Mouse (Mus musculus) hindbrain, postnatal 0 days (tissue): Measurements from ENCODE around the gene Shc2. TPM values are rescaled to one million over a fixed set of nuclear protein-coding genes. Genes with fewer than 3 reads are reported as not detected.

Experiments
- ATAC-seq: fragments of 200-750 bp; cut with Nextera tagmentation; 2 replicates; pipeline ENCODE4 v1.8.0; 2017; ENCODE audit warnings: mild to moderate bottlenecking, moderate TSS enrichment, moderate library complexity
- DNase-seq: peaks from one replicate; pipeline ENCODE4 v3.0.0-alpha.2; 2015; ENCODE audit warnings: low spot score
- H3K27ac ChIP-seq: fragments of 300-500 bp; sonication (generic); 2 replicates; pipeline ENCODE4 v1.5.1; 2014; ENCODE audit warnings: mild to moderate bottlenecking
- H3K27me3 ChIP-seq: fragments of 300-500 bp; sonication (generic); 2 replicates; pipeline ENCODE4 v1.6.1; 2014; ENCODE audit warnings: low read length, mixed read lengths; ENCODE audit not compliant: insufficient read depth
- H3K36me3 ChIP-seq: fragments of 300-500 bp; sonication (generic); 2 replicates; pipeline ENCODE4 v1.6.1; 2014; ENCODE audit warnings: low read length, mixed read lengths; ENCODE audit not compliant: insufficient read depth
- H3K4me1 ChIP-seq: fragments of 300-500 bp; sonication (generic); 2 replicates; pipeline ENCODE4 v1.6.1; 2014; ENCODE audit warnings: antibody characterized with exemption, low read length, mixed read lengths; ENCODE audit not compliant: insufficient read depth
- H3K4me2 ChIP-seq: fragments of 300-500 bp; sonication (generic); 2 replicates; pipeline ENCODE4 v1.6.1; 2014; ENCODE audit warnings: low read depth, mild to moderate bottlenecking, low read length, moderate library complexity, mixed read lengths
- H3K4me3 ChIP-seq: fragments of 300-500 bp; sonication (generic); 2 replicates; pipeline ENCODE4 v1.5.1; 2014; ENCODE audit warnings: low read length
- H3K9ac ChIP-seq: fragments of 300-500 bp; sonication (generic); replicated peaks from 2 replicates; pipeline ENCODE4 v1.6.1; 2014; ENCODE audit warnings: mild to moderate bottlenecking, low read length, moderate library complexity, mixed read lengths
- H3K9me3 ChIP-seq: fragments of 300-500 bp; sonication (generic); 2 replicates; pipeline ENCODE4 v1.6.1; 2016; ENCODE audit warnings: low read length, mixed read lengths
- CTCF ChIP-seq: IDR thresholded peaks from 2 replicates; pipeline ENCODE4 v1.5.1; 2016; ENCODE audit warnings: antibody characterized with exemption, control low read depth, low read depth
- WGBS: fragments of 180-500 bp; shearing (Covaris S2); extraction: QIAGEN DNeasy Blood & Tissue Kit; methylation state at CpG from one replicate; pipeline ENCODE4 v1.1.7; 2014; 5-methylcytosine and 5-hydroxymethylcytosine counted together
- polyA plus RNA-seq: library from polyadenylated mRNA; unstranded; fragments of >200 nt; fragmentation: Nextera tagmentation; extraction: Ambion mirVana; gene quantifications from 2 replicates; pipeline ENCODE4 v1.2.1, GENCODE M21; 2015
- total RNA-seq: library from RNA; depleted of rRNA; stranded (reverse); fragments of >200 nt; gene quantifications from 2 replicates; pipeline ENCODE4 v1.2.3, GENCODE M21; 2014

The Shc2 gene
- total and polyA plus RNA-seq, 2 experiments from 2014 or later: 21.3 to 66.2 TPM

GRCm38 (mm10) chr10:79587061-79587751 is 50.5 kb downstream of the Shc2 start, which contains the start of gene Theg:
Gene Theg (minus strand): TSS chr10:79587331.
- Histone ChIP-seq H3K4me3 (no peak within 1 kb of the TSS), H3K9ac (no peak within 1 kb of the TSS), H3K27me3 (no peaks in the 10 kb centered on the region), H3K4me1 (no peaks in the 10 kb centered on the region), H3K4me2 (no peak within 1 kb of the TSS), H3K9me3 (no peaks in the 10 kb centered on the region), H3K27ac (no peak within 1 kb of the TSS), H3K36me3 (no peaks in the 10 kb centered on the region)
- WGBS: 77% methylated on average over 5 of the region's 5 CpGs
- no peak for DNase-seq
- TF ChIP-seq CTCF: no peak
- no peak for ATAC-seq

- DNase-seq: no peak
- no peaks in the 10 kb centered on the region for H3K27me3 ChIP-seq
- no peak overlapping the region for H3K4me2 ChIP-seq
- no peak overlapping the region for H3K4me3 ChIP-seq
- H3K27ac ChIP-seq: no peak overlapping the region
- H3K4me1 ChIP-seq: no peaks in the 10 kb centered on the region
- H3K9me3 ChIP-seq: no peaks in the 10 kb centered on the region
- H3K36me3 ChIP-seq: no peaks in the 10 kb centered on the region
- TF ChIP-seq CTCF: no peak
- WGBS: 71% methylated on average over 8 of the region's 8 CpGs
- ATAC-seq: no peak
- no peak overlapping the region for H3K9ac ChIP-seq
Observed at GRCm38 (mm10) chr10:79586243-79586642, 51.5 kb downstream of the Shc2 start.

GRCm38 (mm10) chr10:79585723-79586122 is 52.0 kb downstream of the Shc2 start:
- Histone ChIP-seq H3K9ac (no peak overlapping the region), H3K27me3 (no peaks in the 10 kb centered on the region), H3K4me1 (no peaks in the 10 kb centered on the region), H3K4me3 (no peak overlapping the region), H3K4me2 (no peak overlapping the region), H3K36me3 (no peaks in the 10 kb centered on the region), H3K9me3 (no peaks in the 10 kb centered on the region), H3K27ac (no peak overlapping the region)
- ATAC-seq (no peak), DNase-seq (no peak)
- no peak for TF ChIP-seq CTCF
- WGBS: 83% methylated on average over 5 of the region's 5 CpGs

DNA sequence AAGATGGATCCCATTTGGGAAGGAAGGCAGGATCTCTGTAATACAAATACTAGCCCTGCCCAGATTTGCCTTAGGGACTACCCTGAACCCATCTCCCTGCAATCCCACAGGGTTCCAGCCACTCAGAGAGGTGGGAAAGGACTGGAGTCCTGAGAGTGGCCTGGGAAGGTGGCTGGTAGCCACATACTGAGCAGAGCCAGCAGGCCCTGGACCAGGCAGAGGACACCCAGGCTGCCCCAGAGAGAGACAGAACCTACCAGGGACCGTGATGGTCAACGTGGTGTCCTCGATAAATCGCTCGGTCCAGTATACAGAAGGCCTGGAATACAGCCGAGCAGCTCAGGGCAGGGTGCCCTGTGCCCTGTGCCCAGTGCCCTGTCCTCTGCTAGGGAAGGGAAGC is 52.6 kb downstream of the Shc2 start:
- ATAC-seq (no peak), DNase-seq (no peak)
- H3K27me3 ChIP-seq: no peaks in the 10 kb centered on the region
- H3K4me3 ChIP-seq: no peak overlapping the region
- no peaks in the 10 kb centered on the region for H3K4me1 ChIP-seq
- H3K36me3 ChIP-seq: no peaks in the 10 kb centered on the region
- no peak overlapping the region for H3K4me2 ChIP-seq
- H3K9ac ChIP-seq: no peak overlapping the region
- no peak overlapping the region for H3K27ac ChIP-seq
- WGBS: 91% methylated on average over 6 of the region's 6 CpGs
- no peaks in the 10 kb centered on the region for H3K9me3 ChIP-seq
- TF ChIP-seq CTCF: no peak

DNA sequence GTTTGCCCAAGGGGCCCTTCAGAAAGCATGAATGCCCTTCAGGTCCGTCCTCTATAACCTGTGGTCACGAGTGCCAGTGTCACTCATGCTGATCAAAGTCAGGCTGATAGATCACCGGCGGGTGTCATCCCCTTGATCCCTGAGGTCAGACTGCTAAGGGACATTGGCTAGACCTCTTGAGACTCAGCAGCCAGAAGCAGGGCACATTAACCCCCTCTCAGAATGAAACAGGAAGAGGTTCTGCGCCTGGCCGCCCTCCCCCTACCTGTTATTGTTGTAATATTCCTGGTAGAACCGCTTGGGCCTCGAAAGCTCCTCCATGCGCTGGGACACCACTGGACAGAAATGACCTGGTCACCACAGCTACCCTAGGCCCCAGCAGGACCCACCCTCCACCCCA is 53.3 kb downstream of the Shc2 start:
- H3K27me3 ChIP-seq: no peaks in the 10 kb centered on the region
- WGBS: 89% methylated on average over 9 of the region's 9 CpGs
- H3K4me2 ChIP-seq: no peak overlapping the region

GRCm38 (mm10) chr10:79584021-79584420 is 53.7 kb downstream of the Shc2 start:
- H3K4me2 ChIP-seq: no peak overlapping the region
- ATAC-seq (no peak), DNase-seq (no peak)
- H3K9ac ChIP-seq: no peak overlapping the region
- no peaks in the 10 kb centered on the region for H3K4me1 ChIP-seq
- WGBS: 63% methylated on average over 7 of the region's 7 CpGs
- no peaks in the 10 kb centered on the region for H3K9me3 ChIP-seq
- no peak overlapping the region for H3K4me3 ChIP-seq
- H3K36me3 ChIP-seq: no peaks in the 10 kb centered on the region
- TF ChIP-seq CTCF: no peak
- no peak overlapping the region for H3K27ac ChIP-seq
- no peaks in the 10 kb centered on the region for H3K27me3 ChIP-seq

More for the DNA sequence above, 53.3 kb downstream of the Shc2 start:
- no peak for TF ChIP-seq CTCF
- DNase-seq (no peak), ATAC-seq (no peak)
- no peak overlapping the region for H3K27ac ChIP-seq
- H3K9me3 ChIP-seq: no peaks in the 10 kb centered on the region
- no peaks in the 10 kb centered on the region for H3K4me1 ChIP-seq
- H3K4me3 ChIP-seq: no peak overlapping the region
- H3K36me3 ChIP-seq: no peaks in the 10 kb centered on the region
- H3K9ac ChIP-seq: no peak overlapping the region

- H3K27me3 ChIP-seq: no peaks in the 10 kb centered on the region
- no peak overlapping the region for H3K27ac ChIP-seq
- no peaks in the 10 kb centered on the region for H3K36me3 ChIP-seq
- ATAC-seq: no peak
- H3K4me3 ChIP-seq: no peak overlapping the region
- no peak overlapping the region for H3K9ac ChIP-seq
- no peak for DNase-seq
- no peak overlapping the region for H3K4me2 ChIP-seq
- H3K9me3 ChIP-seq: no peaks in the 10 kb centered on the region
- TF ChIP-seq CTCF: no peak
- 91% methylated on average over 8 of the region's 8 CpGs for WGBS
- H3K4me1 ChIP-seq: no peaks in the 10 kb centered on the region
Observed at GRCm38 (mm10) chr10:79581501-79581900, 56.2 kb downstream of the Shc2 start.
